Mouse (Mus musculus) lung, adult 2 months (tissue): Measurements from ENCODE around the gene Adcy7.

Experiments used
- CTCF ChIP-seq: fragments of 200-500 bp; IDR thresholded peaks from 2 replicates; pipeline ENCODE4 v1.5.1; 2011; ENCODE audit warnings: mild to moderate bottlenecking, low read length, control low read depth; ENCODE audit not compliant: insufficient read depth
- POLR2A ChIP-seq: fragments of 200-500 bp; IDR thresholded peaks from 2 replicates; pipeline ENCODE4 v1.6.1; 2011; ENCODE audit warnings: low read depth, mild to moderate bottlenecking, control low read depth, low read length, borderline replicate concordance; ENCODE audit errors: extremely low read depth

DNA sequence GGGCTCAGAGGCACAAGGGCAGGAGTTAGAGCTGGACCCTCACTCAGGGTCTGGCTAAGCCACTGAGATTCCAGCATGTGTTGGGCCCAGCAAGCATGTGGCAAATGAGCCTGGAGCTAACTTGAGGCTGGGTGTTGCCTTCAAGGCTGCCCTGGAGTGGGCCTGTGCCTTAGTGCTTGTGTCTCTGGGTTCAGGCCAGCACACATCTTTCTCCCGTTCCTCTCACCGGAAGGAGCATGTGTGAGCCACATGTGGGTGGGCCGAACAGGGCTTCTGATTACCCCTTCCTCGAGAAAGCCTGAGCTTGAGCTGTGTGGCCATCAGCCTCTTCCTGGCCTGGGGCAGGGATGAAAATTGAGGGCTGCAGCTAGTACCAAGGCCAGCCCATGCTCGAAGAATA is 45.1 kb downstream of the Adcy7 start:
- no peak for TF ChIP-seq CTCF
- no peak for TF ChIP-seq POLR2A
